Mouse (Mus musculus): Measurements from ENCODE around the gene Rab27a. TPM values are rescaled to one million over a fixed set of nuclear protein-coding genes. Genes with fewer than 3 reads are reported as not detected.

Rab27a gene
- polyA plus RNA-seq, 1 experiment, result 0.06 TPM

DNA sequence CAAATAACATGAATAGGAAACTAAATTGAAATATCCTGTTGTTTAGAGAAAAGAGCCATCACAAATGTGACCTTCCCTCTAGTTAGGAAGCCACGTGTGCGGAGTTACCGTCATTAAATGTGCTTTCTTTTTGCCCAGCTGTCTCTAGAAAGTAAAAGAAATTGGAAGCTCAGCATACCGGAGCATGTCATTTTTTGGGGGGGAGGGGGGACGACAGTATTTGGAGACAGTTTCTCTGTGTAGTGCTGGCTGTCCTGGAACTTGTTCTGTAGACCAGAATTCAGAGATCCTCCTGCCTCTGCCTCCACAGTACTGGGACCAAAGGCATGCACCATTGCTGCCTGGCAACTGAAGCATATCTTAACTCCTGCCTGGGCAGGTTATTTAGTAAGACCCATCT lies 56.9 kb downstream of the Rab27a start, which contains the start of gene Khdc3:
Gene Khdc3 (plus strand): TSS at position 301 of the 400 bp plus-strand sequence.
- Histone ChIP-seq H3ac (ENCODE audit: control insufficient read depth, insufficient read length, low read depth) (no peak within 1 kb of the TSS), H3K79me2 (ENCODE audit: control insufficient read depth, insufficient read depth) (no peaks in the 10 kb centered on the region), H3K27me3 (ENCODE audit: control insufficient read depth, insufficient read depth, insufficient read length) (peaks cover 34% of the 10 kb centered on the region), H3K79me3 (ENCODE audit: low read depth) (no peaks in the 10 kb centered on the region), H3K4me3 (ENCODE audit: insufficient read depth, poor library complexity, severe bottlenecking) (no peak within 1 kb of the TSS), H3K36me3 (ENCODE audit: control insufficient read depth, insufficient read depth) (no peaks in the 10 kb centered on the region)
- TF ChIP-seq MYOG (IDR thresholded peaks at IDR 0.05; ENCODE audit: control insufficient read depth, extremely low read depth, insufficient read length) (no peak), CEBPB (IDR thresholded peaks at IDR 0.05; ENCODE audit: low read depth) (no peak), FOSL1 (IDR thresholded peaks at IDR 0.05; ENCODE audit: insufficient read depth, low read length, poor library complexity, severe bottlenecking) (no peak), USF1 (IDR thresholded peaks at IDR 0.05; ENCODE audit: low read depth) (no peak), CTCF (IDR thresholded peaks at IDR 0.05; ENCODE audit: control insufficient read depth, insufficient read depth, insufficient read length) (no peak), MAX (IDR thresholded peaks at IDR 0.05) (no peak), MYOD1 (IDR thresholded peaks at IDR 0.05; ENCODE audit: control insufficient read depth, insufficient read length, low read depth) (no peak)

DNA sequence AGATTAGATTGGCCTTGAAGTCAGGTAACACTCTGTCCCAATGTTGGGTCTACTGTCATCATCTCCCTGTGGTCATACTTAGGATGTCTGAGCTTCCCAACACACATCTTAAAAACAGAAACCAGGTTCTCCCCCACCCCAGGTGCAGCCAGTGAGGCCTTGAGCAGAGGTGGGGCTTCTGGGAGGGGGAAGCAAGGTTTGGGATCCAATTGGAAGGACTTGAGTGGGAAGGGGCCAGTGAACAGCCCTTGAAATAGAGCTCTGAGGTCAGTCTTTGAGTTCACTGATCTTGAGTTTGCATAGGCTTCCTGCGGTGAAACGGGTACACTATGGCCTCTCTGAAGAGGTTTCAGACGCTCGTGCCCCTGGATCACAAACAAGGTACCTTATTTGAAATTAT lies 57.5 kb downstream of the Rab27a start, which contains the start of gene Gm20509:
Gene Gm20509 (plus strand): TSS at position 290 of the 400 bp plus-strand sequence.
- peaks cover 34% of the 10 kb centered on the region for H3K27me3 ChIP-seq (ENCODE audit: control insufficient read depth, insufficient read depth, insufficient read length)
- TF ChIP-seq CTCF (IDR thresholded peaks at IDR 0.05; ENCODE audit: control insufficient read depth, insufficient read depth, insufficient read length) (no peak), FOSL1 (IDR thresholded peaks at IDR 0.05; ENCODE audit: insufficient read depth, low read length, poor library complexity, severe bottlenecking) (no peak), USF1 (IDR thresholded peaks at IDR 0.05; ENCODE audit: low read depth) (no peak), MYOG (IDR thresholded peaks at IDR 0.05; ENCODE audit: control insufficient read depth, extremely low read depth, insufficient read length) (no peak), CEBPB (IDR thresholded peaks at IDR 0.05; ENCODE audit: low read depth) (no peak), MAX (IDR thresholded peaks at IDR 0.05) (no peak), MYOD1 (IDR thresholded peaks at IDR 0.05; ENCODE audit: control insufficient read depth, insufficient read length, low read depth) (no peak)
- H3K79me2 ChIP-seq (ENCODE audit: control insufficient read depth, insufficient read depth), result no peaks in the 10 kb centered on the region
- no peak within 1 kb of the TSS for H3ac ChIP-seq (ENCODE audit: control insufficient read depth, insufficient read length, low read depth)
- no peaks in the 10 kb centered on the region for H3K79me3 ChIP-seq (ENCODE audit: low read depth)
- no peak within 1 kb of the TSS for H3K4me3 ChIP-seq (ENCODE audit: insufficient read depth, poor library complexity, severe bottlenecking)
- no peaks in the 10 kb centered on the region for H3K36me3 ChIP-seq (ENCODE audit: control insufficient read depth, insufficient read depth)

DNA sequence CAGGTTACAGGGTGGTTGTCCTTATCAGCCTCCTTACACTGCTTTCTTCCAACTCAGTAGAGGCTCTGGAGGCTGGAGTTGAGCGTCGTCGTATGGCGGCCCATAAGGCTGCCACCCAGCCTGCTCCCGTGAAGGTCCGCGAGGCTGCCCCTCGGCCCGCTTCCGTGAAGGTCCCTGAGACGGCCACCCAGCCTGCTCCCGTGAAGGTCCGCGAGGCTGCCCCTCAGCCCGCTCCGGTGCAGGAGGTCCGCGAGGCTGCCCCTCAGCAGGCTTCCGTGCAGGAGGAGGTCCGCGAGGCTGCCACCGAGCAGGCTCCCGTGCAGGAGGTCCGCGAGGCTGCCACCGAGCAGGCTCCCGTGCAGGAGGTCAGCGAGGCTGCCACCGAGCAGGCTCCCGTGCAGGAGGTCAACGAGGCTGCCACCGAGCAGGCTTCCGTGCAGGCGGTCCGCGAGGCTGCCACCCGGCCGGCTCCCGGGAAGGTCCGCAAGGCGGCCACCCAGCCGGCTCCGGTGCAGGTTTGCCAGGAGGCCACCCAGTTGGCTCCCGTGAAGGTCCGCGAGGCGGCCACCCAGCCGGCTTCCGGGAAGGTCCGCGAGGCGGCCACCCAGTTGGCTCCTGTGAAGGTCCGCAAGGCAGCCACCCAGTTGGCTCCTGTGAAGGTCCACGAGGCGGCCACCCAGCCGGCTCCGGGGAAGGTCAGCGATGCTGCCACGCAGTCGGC lies 58.7 kb downstream of the Rab27a start:
- no peak overlapping the region for H3K4me3 ChIP-seq (ENCODE audit: insufficient read depth, poor library complexity, severe bottlenecking)

DNA sequence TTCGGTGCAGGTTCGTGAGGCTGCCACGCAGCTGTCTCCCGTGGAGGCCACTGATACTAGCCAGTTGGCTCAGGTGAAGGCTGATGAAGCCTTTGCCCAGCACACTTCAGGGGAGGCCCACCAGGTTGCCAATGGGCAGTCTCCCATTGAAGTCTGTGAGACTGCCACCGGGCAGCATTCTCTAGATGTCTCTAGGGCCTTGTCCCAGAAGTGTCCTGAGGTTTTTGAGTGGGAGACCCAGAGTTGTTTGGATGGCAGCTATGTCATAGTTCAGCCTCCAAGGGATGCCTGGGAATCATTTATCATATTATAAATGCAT lies 59.2 kb downstream of the Rab27a start:
- Histone ChIP-seq H3K79me2 (ENCODE audit: control insufficient read depth, insufficient read depth) (no peaks in the 10 kb centered on the region), H3K79me3 (ENCODE audit: low read depth) (no peaks in the 10 kb centered on the region), H3ac (ENCODE audit: control insufficient read depth, insufficient read length, low read depth) (no peak overlapping the region), H3K4me3 (ENCODE audit: insufficient read depth, poor library complexity, severe bottlenecking) (no peak overlapping the region), H3K36me3 (ENCODE audit: control insufficient read depth, insufficient read depth) (no peaks in the 10 kb centered on the region), H3K27me3 (ENCODE audit: control insufficient read depth, insufficient read depth, insufficient read length) (peaks cover 39% of the 10 kb centered on the region)
- TF ChIP-seq CTCF (IDR thresholded peaks at IDR 0.05; ENCODE audit: control insufficient read depth, insufficient read depth, insufficient read length), result no peak
- no peak for TF ChIP-seq CEBPB (IDR thresholded peaks at IDR 0.05; ENCODE audit: low read depth)
- TF ChIP-seq FOSL1 (IDR thresholded peaks at IDR 0.05; ENCODE audit: insufficient read depth, low read length, poor library complexity, severe bottlenecking), result no peak
- no peak for TF ChIP-seq MYOD1 (IDR thresholded peaks at IDR 0.05; ENCODE audit: control insufficient read depth, insufficient read length, low read depth)
- TF ChIP-seq USF1 (IDR thresholded peaks at IDR 0.05; ENCODE audit: low read depth), result no peak
- no peak for TF ChIP-seq MAX (IDR thresholded peaks at IDR 0.05)
- no peak for TF ChIP-seq MYOG (IDR thresholded peaks at IDR 0.05; ENCODE audit: control insufficient read depth, extremely low read depth, insufficient read length)

More for the DNA sequence above, 58.7 kb downstream of the Rab27a start:
- Histone ChIP-seq H3K27me3 (ENCODE audit: control insufficient read depth, insufficient read depth, insufficient read length) (peaks cover 36% of the 10 kb centered on the region), H3K79me2 (ENCODE audit: control insufficient read depth, insufficient read depth) (no peaks in the 10 kb centered on the region), H3K36me3 (ENCODE audit: control insufficient read depth, insufficient read depth) (no peaks in the 10 kb centered on the region), H3ac (ENCODE audit: control insufficient read depth, insufficient read length, low read depth) (no peak overlapping the region), H3K79me3 (ENCODE audit: low read depth) (no peaks in the 10 kb centered on the region)
- TF ChIP-seq FOSL1 (IDR thresholded peaks at IDR 0.05; ENCODE audit: insufficient read depth, low read length, poor library complexity, severe bottlenecking) (no peak), USF1 (IDR thresholded peaks at IDR 0.05; ENCODE audit: low read depth) (no peak), MYOG (IDR thresholded peaks at IDR 0.05; ENCODE audit: control insufficient read depth, extremely low read depth, insufficient read length) (no peak), MYOD1 (IDR thresholded peaks at IDR 0.05; ENCODE audit: control insufficient read depth, insufficient read length, low read depth) (no peak), CTCF (IDR thresholded peaks at IDR 0.05; ENCODE audit: control insufficient read depth, insufficient read depth, insufficient read length) (no peak), MAX (IDR thresholded peaks at IDR 0.05) (no peak), CEBPB (IDR thresholded peaks at IDR 0.05; ENCODE audit: low read depth) (no peak)

DNA sequence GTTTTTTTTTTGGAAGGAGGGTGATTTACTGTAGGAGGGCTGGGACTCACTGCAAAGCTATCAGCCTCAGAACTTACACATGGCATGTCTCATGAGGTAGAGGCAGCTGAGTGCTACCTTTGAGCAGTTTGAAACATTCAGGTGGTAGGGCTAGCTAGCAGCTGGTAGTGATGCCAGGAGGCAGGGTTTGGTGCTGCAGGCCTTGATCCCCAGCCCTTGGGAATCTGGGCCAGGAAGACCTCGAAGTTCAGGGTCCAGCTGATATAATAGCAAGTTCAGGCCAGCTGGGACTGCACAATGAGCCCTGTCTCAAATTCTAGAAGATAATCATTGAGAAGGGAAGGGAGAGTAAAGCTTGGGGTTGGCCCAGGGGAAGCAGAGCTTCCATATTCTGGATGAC lies 60.5 kb downstream of the Rab27a start:
- Histone ChIP-seq H3K36me3 (ENCODE audit: control insufficient read depth, insufficient read depth) (no peaks in the 10 kb centered on the region), H3K79me2 (ENCODE audit: control insufficient read depth, insufficient read depth) (no peaks in the 10 kb centered on the region), H3K27me3 (ENCODE audit: control insufficient read depth, insufficient read depth, insufficient read length) (peaks cover 48% of the 10 kb centered on the region), H3K79me3 (ENCODE audit: low read depth) (no peaks in the 10 kb centered on the region), H3K4me3 (ENCODE audit: insufficient read depth, poor library complexity, severe bottlenecking) (no peak overlapping the region), H3ac (ENCODE audit: control insufficient read depth, insufficient read length, low read depth) (no peak overlapping the region)
- TF ChIP-seq USF1 (IDR thresholded peaks at IDR 0.05; ENCODE audit: low read depth) (no peak), MYOD1 (IDR thresholded peaks at IDR 0.05; ENCODE audit: control insufficient read depth, insufficient read length, low read depth) (no peak), MAX (IDR thresholded peaks at IDR 0.05) (no peak), FOSL1 (IDR thresholded peaks at IDR 0.05; ENCODE audit: insufficient read depth, low read length, poor library complexity, severe bottlenecking) (no peak), MYOG (IDR thresholded peaks at IDR 0.05; ENCODE audit: control insufficient read depth, extremely low read depth, insufficient read length) (no peak), CTCF (IDR thresholded peaks at IDR 0.05; ENCODE audit: control insufficient read depth, insufficient read depth, insufficient read length) (no peak), CEBPB (IDR thresholded peaks at IDR 0.05; ENCODE audit: low read depth) (no peak)
